Comparison of ENCODE assay signal across 8 mouse cellular contexts in genomic region chr19:56721387-56722211, GRCm38 (mm10). TPM values are rescaled to one million over a fixed set of nuclear protein-coding genes. Genes with fewer than 3 reads are reported as not detected.
DNase-seq lines count a peak whose midpoint lies in the region; ATAC-seq and TF ChIP-seq lines count a peak whose summit lies in the region.

Gene Adrb1 (plus strand): TSS chr19:56722199.

- H3K27ac ChIP-seq in hindbrain, postnatal 0 days = peak within 1 kb of the TSS; percentile 72

- WGBS in hindbrain, postnatal 0 days = under 1% methylated on average over 48 of the region's 63 CpGs

- peaks cover 8% of the 10 kb centered on the region for H3K4me1 ChIP-seq in hindbrain, postnatal 0 days (ENCODE audit: insufficient read depth, low read length)

- H3K36me3 ChIP-seq in hindbrain, postnatal 0 days (ENCODE audit: insufficient read depth, low read length) = no peaks in the 10 kb centered on the region

- H3K4me2 ChIP-seq in hindbrain, postnatal 0 days (ENCODE audit: low read depth, low read length) = peak within 1 kb of the TSS; percentile 89

- H3K9me3 ChIP-seq in hindbrain, postnatal 0 days (ENCODE audit: low read length) = no peaks in the 10 kb centered on the region

- peak; percentile 75 for ATAC-seq in hindbrain, postnatal 0 days
- peak; percentile 24; the same call in 1 of the 2 replicates for ATAC-seq in megakaryocyte, adult 5-6 weeks (ENCODE audit: poor library complexity, severe bottlenecking)

- TF ChIP-seq CTCF in hindbrain, postnatal 0 days (IDR thresholded peaks at IDR 0.05; ENCODE audit: low read depth) = no peak

- peak; percentile 41 to 68 for DNase-seq in adrenal gland, adult 18-20 months (ENCODE audit: low spot score in 2 of 2)
- peak; percentile 29 to 58 for DNase-seq in cerebellum, postnatal 25 days
- peak; percentile 80 to 82 for DNase-seq in frontal cortex, postnatal 36 days (ENCODE audit: low spot score in 2 of 2)
- DNase-seq in hindbrain, postnatal 0 days (ENCODE audit: low spot score) = peak; percentile 82
- DNase-seq in left cerebral cortex, postnatal 14 days (ENCODE audit: low spot score in 2 of 2) = peak; percentile 78 to 86
- DNase-seq in right cerebral cortex, postnatal 36 days (ENCODE audit: low spot score in 2 of 2) = peak; percentile 81 to 82
- no peak for DNase-seq in T-cell, adult 2 months (ENCODE audit: low spot score)

- H3K4me3 ChIP-seq in hindbrain, postnatal 0 days (ENCODE audit: low read length) = peak within 1 kb of the TSS; percentile 62

- peaks cover 7% of the 10 kb centered on the region for H3K27me3 ChIP-seq in hindbrain, postnatal 0 days (ENCODE audit: insufficient read depth, low read length)

- peak within 1 kb of the TSS; percentile 65 for H3K9ac ChIP-seq in hindbrain, postnatal 0 days (replicated peaks; ENCODE audit: low read length)

- intact Hi-C loops in left cerebral cortex, postnatal 14 days (cut with DNase I) = loop anchor here (2.0 to 5.0 kb wide), 4 partner anchors 55 to 299 kb away; no protein-coding TSS in a partner anchor

RNA-seq across cellular contexts. Expression of gene Adrb1, which starts in this region (rescaled TPM):
- 1 to 10 TPM; 2.0 to 7.8 TPM for total RNA-seq in adrenal gland, adult 18-20 months (2021)
- total RNA-seq in hindbrain, postnatal 0 days (2014; rRNA removed) = 3.2 and 7.0 TPM in 2 replicates
- 1.7 and 2.1 TPM in 2 replicates for polyA plus RNA-seq in hindbrain, postnatal 0 days (2015; fragmentation: Nextera tagmentation; extraction: Ambion mirVana)
- 10 to 100 TPM; 40.1 to 43.9 TPM for total RNA-seq in left cerebral cortex, postnatal 14 days (2021)
- total RNA-seq in megakaryocyte, adult 5-6 weeks (2015) = 0.09 and 0.11 TPM in 2 replicates
- 0.07 and 0.16 TPM in 2 replicates for total RNA-seq in megakaryocyte, adult 5-6 weeks (2017)

Comparison
In these comparisons a context has a peak if more than half of its experiments do, and no peak if none do; other contexts are left out.
1. Peak in ATAC-seq in megakaryocyte, adult 5-6 weeks; RNA of the gene not detected or under 1 TPM.